Mouse (Mus musculus): ENCODE measurements around the gene Atp13a3.
A peak's percentile ranks its signal among the peaks of the same experiment; 100 is the strongest.

The Atp13a3 gene

GRCm38 (mm10) chr16:30310171-30310515 lies 95.6 kb downstream of the Atp13a3 start:
- DNase-seq: no peak

GRCm38 (mm10) chr16:30309395-30310170 lies 96.2 kb downstream of the Atp13a3 start:
- no peak for DNase-seq

GRCm38 (mm10) chr16:30308616-30309394 lies 97.0 kb downstream of the Atp13a3 start:
- peak; percentile 82 for DNase-seq

- peak; percentile 14 for DNase-seq
These were observed 97.7 kb downstream of the Atp13a3 start for GRCm38 (mm10) chr16:30307961-30308615.

- no peak for DNase-seq
These were observed 98.5 kb downstream of the Atp13a3 start for GRCm38 (mm10) chr16:30307306-30307705.

GRCm38 (mm10) chr16:30306102-30306501 lies 99.7 kb downstream of the Atp13a3 start:
- no peak for DNase-seq

GRCm38 (mm10) chr16:30304236-30304635 lies 101.5 kb downstream of the Atp13a3 start:
- no peak for DNase-seq

- DNase-seq: no peak
These were observed 102.4 kb downstream of the Atp13a3 start for GRCm38 (mm10) chr16:30303411-30303810.

- DNase-seq: no peak
These were observed 103.1 kb downstream of the Atp13a3 start for GRCm38 (mm10) chr16:30302686-30303085.

- DNase-seq: no peak
These were observed 106.0 kb downstream of the Atp13a3 start for GRCm38 (mm10) chr16:30299711-30300277.

- DNase-seq: no peak
These were observed 108.3 kb downstream of the Atp13a3 start for GRCm38 (mm10) chr16:30297450-30297849.

- DNase-seq: no peak
These were observed 109.0 kb downstream of the Atp13a3 start for GRCm38 (mm10) chr16:30296601-30297275.

- DNase-seq: no peak
These were observed 110.7 kb downstream of the Atp13a3 start for GRCm38 (mm10) chr16:30295106-30295505.

GRCm38 (mm10) chr16:30290436-30290835 lies 115.3 kb downstream of the Atp13a3 start:
- DNase-seq: no peak

- no peak for DNase-seq
These were observed 120.1 kb downstream of the Atp13a3 start for GRCm38 (mm10) chr16:30285701-30286100.

GRCm38 (mm10) chr16:30283743-30284337 lies 121.9 kb downstream of the Atp13a3 start:
- no peak for DNase-seq

- no peak for DNase-seq
These were observed 122.8 kb downstream of the Atp13a3 start, which contains the start of gene Lrrc15 for GRCm38 (mm10) chr16:30282844-30283495. Gene Lrrc15, minus strand, starts transcription at chr16:30283256.

GRCm38 (mm10) chr16:30280676-30281297 lies 125.0 kb downstream of the Atp13a3 start:
- no peak for DNase-seq

GRCm38 (mm10) chr16:30278406-30278805 lies 127.4 kb downstream of the Atp13a3 start:
- DNase-seq: no peak

GRCm38 (mm10) chr16:30275558-30276340 lies 130.0 kb downstream of the Atp13a3 start:
- no peak for DNase-seq
